Mouse (Mus musculus): ENCODE measurements at regions not wholly inside any gene's neighbourhood (a gene's known extent, or its start where the extent isn't known, plus 50 kb on each side); places are given as distances from the start of the nearest gene placed in this dataset.

GRCm38 (mm10) chr2:48457117-48457516 lies 356.8 kb upstream of the Acvr2a start:
- Histone ChIP-seq H3K4me2 (no peak overlapping the region), H3K4me3 (ENCODE audit: low read depth, low read length) (no peak overlapping the region), H3K9ac (no peak overlapping the region), H3K27me3 (ENCODE audit: insufficient read depth, low read length) (no peaks in the 10 kb centered on the region), H3K9me3 (ENCODE audit: low read depth, low read length) (no peaks in the 10 kb centered on the region), H3K27ac (ENCODE audit: low read depth) (no peak overlapping the region), H3K4me1 (ENCODE audit: insufficient read depth) (no peaks in the 10 kb centered on the region), H3K36me3 (ENCODE audit: insufficient read depth) (no peaks in the 10 kb centered on the region)
- ATAC-seq (ENCODE audit: insufficient read depth) (no peak; the same call in 1 of the 2 replicates), DNase-seq (no peak)
- TF ChIP-seq CTCF (IDR thresholded peaks at IDR 0.05; ENCODE audit: low read depth), result no peak
- 65% methylated on average over 4 of the region's 4 CpGs for WGBS

DNA sequence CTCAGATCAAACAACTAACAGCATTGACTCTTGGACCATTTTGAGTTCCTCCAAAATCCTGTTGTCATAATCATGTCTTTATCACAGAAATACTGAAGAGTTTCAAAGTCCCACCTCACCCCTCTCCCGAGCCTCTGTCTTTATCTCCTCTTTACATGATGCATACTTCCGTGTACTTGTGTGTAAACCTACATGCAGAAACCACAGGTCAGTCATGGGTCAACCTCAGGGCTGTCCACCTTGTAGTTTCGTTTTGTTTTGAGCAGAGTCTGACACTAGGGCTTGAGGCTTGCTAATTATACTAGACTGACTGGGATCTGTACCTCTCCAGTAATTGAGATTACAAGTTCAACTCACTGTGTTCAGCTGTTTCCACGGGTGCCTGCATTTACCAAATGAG lies 348.4 kb upstream of the Acvr2a start:
- TF ChIP-seq CTCF (IDR thresholded peaks at IDR 0.05; ENCODE audit: low read depth), result no peak
- WGBS, result 57% methylated on average over 4 of the region's 4 CpGs

GRCm38 (mm10) chr2:48468895-48469294 lies 345.0 kb upstream of the Acvr2a start:
- H3K27ac ChIP-seq (ENCODE audit: low read depth), result no peak overlapping the region
- ATAC-seq (ENCODE audit: insufficient read depth), result no peak
- no peak for DNase-seq
- H3K4me3 ChIP-seq (ENCODE audit: low read depth, low read length), result no peak overlapping the region
- no peak overlapping the region for H3K9ac ChIP-seq
- H3K9me3 ChIP-seq (ENCODE audit: low read depth, low read length), result no peaks in the 10 kb centered on the region
- WGBS, result 78% methylated on average over 4 of the region's 4 CpGs
- no peak for TF ChIP-seq CTCF (IDR thresholded peaks at IDR 0.05; ENCODE audit: low read depth)
- H3K4me2 ChIP-seq, result no peak overlapping the region
- no peaks in the 10 kb centered on the region for H3K36me3 ChIP-seq (ENCODE audit: insufficient read depth)
- no peaks in the 10 kb centered on the region for H3K4me1 ChIP-seq (ENCODE audit: insufficient read depth)
- no peaks in the 10 kb centered on the region for H3K27me3 ChIP-seq (ENCODE audit: insufficient read depth, low read length)

More for the DNA sequence above, 348.4 kb upstream of the Acvr2a start:
- no peaks in the 10 kb centered on the region for H3K27me3 ChIP-seq (ENCODE audit: insufficient read depth, low read length)
- no peaks in the 10 kb centered on the region for H3K36me3 ChIP-seq (ENCODE audit: insufficient read depth)
- H3K9ac ChIP-seq, result no peak overlapping the region
- no peaks in the 10 kb centered on the region for H3K4me1 ChIP-seq (ENCODE audit: insufficient read depth)
- H3K4me2 ChIP-seq, result no peak overlapping the region
- no peaks in the 10 kb centered on the region for H3K9me3 ChIP-seq (ENCODE audit: low read depth, low read length)
- H3K4me3 ChIP-seq (ENCODE audit: low read depth, low read length), result no peak overlapping the region
- ATAC-seq (ENCODE audit: insufficient read depth) (no peak), DNase-seq (no peak)
- no peak overlapping the region for H3K27ac ChIP-seq (ENCODE audit: low read depth)

DNA sequence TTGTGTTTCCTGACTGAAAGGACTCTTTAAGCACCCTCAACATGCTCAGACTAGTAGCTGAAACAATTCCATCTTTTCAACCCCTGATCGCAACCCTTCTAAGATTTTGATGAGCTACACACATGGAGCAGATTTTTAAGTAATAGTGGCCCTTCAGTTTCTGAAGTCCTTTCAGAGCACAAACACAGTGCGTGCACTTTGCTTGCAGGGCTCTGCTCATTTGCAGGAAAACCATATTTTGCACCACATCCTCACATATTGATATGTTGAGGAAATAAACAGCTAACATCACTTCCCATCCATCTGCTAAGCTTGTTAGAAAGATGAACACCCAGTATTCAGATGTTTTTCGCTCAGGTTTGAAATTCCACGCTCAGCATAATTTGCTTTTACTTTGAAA lies 344.6 kb upstream of the Acvr2a start:
- H3K4me1 ChIP-seq (ENCODE audit: insufficient read depth), result no peaks in the 10 kb centered on the region
- H3K9me3 ChIP-seq (ENCODE audit: low read depth, low read length), result no peaks in the 10 kb centered on the region
- H3K27ac ChIP-seq (ENCODE audit: low read depth), result no peak overlapping the region
- no peaks in the 10 kb centered on the region for H3K27me3 ChIP-seq (ENCODE audit: insufficient read depth, low read length)
- H3K9ac ChIP-seq, result no peak overlapping the region
- H3K36me3 ChIP-seq (ENCODE audit: insufficient read depth), result no peaks in the 10 kb centered on the region
- DNase-seq, result no peak
- 87% methylated on average over 4 of the region's 4 CpGs for WGBS
- no peak overlapping the region for H3K4me3 ChIP-seq (ENCODE audit: low read depth, low read length)
- no peak for ATAC-seq (ENCODE audit: insufficient read depth)
- no peak for TF ChIP-seq CTCF (IDR thresholded peaks at IDR 0.05; ENCODE audit: low read depth)
- no peak overlapping the region for H3K4me2 ChIP-seq

- Histone ChIP-seq H3K4me3 (ENCODE audit: low read depth, low read length) (no peak overlapping the region), H3K36me3 (ENCODE audit: insufficient read depth) (no peaks in the 10 kb centered on the region), H3K9me3 (ENCODE audit: low read depth, low read length) (no peaks in the 10 kb centered on the region), H3K9ac (no peak overlapping the region), H3K4me1 (ENCODE audit: insufficient read depth) (no peaks in the 10 kb centered on the region), H3K27ac (ENCODE audit: low read depth) (no peak overlapping the region), H3K27me3 (ENCODE audit: insufficient read depth, low read length) (no peaks in the 10 kb centered on the region), H3K4me2 (no peak overlapping the region)
- 43% methylated on average over 3 of the region's 3 CpGs for WGBS
- DNase-seq, result no peak
- no peak for TF ChIP-seq CTCF (IDR thresholded peaks at IDR 0.05; ENCODE audit: low read depth)
- no peak for ATAC-seq (ENCODE audit: insufficient read depth)
These were observed 340.8 kb upstream of the Acvr2a start for GRCm38 (mm10) chr2:48473102-48473501.

GRCm38 (mm10) chr2:48474642-48475041 lies 339.3 kb upstream of the Acvr2a start:
- WGBS, result 83% methylated on average over 4 of the region's 4 CpGs
- H3K4me2 ChIP-seq, result no peak overlapping the region
- H3K9me3 ChIP-seq (ENCODE audit: low read depth, low read length), result no peaks in the 10 kb centered on the region
- no peak overlapping the region for H3K9ac ChIP-seq
- H3K4me1 ChIP-seq (ENCODE audit: insufficient read depth), result no peaks in the 10 kb centered on the region
- H3K27ac ChIP-seq (ENCODE audit: low read depth), result no peak overlapping the region
- no peak for TF ChIP-seq CTCF (IDR thresholded peaks at IDR 0.05; ENCODE audit: low read depth)
- H3K4me3 ChIP-seq (ENCODE audit: low read depth, low read length), result no peak overlapping the region
- DNase-seq (peak; percentile 15), ATAC-seq (ENCODE audit: insufficient read depth) (no peak)
- no peaks in the 10 kb centered on the region for H3K27me3 ChIP-seq (ENCODE audit: insufficient read depth, low read length)
- no peaks in the 10 kb centered on the region for H3K36me3 ChIP-seq (ENCODE audit: insufficient read depth)

DNA sequence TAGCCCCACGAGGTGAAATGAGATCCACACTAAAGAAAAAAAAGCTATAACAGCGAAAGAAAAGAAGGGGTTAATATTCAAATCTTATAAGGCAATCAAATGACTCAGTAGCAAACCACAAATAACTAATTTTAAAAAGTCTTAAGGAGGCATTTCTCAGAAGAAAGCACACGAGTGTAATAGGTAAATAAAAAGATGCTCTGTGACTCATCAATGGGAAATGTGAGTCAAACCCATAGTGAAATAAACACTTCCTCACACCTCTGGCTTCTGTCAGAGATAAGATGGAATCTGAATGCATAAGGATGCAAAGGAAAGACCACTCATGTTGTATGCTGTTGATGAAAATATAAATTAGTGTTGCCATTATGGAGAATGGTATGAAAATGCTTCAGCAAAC lies 337.1 kb upstream of the Acvr2a start:
- no peak overlapping the region for H3K9ac ChIP-seq
- DNase-seq (no peak), ATAC-seq (ENCODE audit: insufficient read depth) (no peak)
- no peaks in the 10 kb centered on the region for H3K27me3 ChIP-seq (ENCODE audit: insufficient read depth, low read length)
- H3K36me3 ChIP-seq (ENCODE audit: insufficient read depth), result no peaks in the 10 kb centered on the region
- 46% methylated on average over 3 of the region's 3 CpGs for WGBS
- H3K4me3 ChIP-seq (ENCODE audit: low read depth, low read length), result no peak overlapping the region
- H3K4me1 ChIP-seq (ENCODE audit: insufficient read depth), result 0 out of 2 replicates have a peak, but pooled peaks cover 3% of the 10 kb centered on the region
- no peak overlapping the region for H3K27ac ChIP-seq (ENCODE audit: low read depth)
- no peak for TF ChIP-seq CTCF (IDR thresholded peaks at IDR 0.05; ENCODE audit: low read depth)
- H3K4me2 ChIP-seq, result no peak overlapping the region
- no peaks in the 10 kb centered on the region for H3K9me3 ChIP-seq (ENCODE audit: low read depth, low read length)

- no peak for TF ChIP-seq CTCF (IDR thresholded peaks at IDR 0.05; ENCODE audit: low read depth)
- H3K4me2 ChIP-seq, result no peak overlapping the region
- H3K4me3 ChIP-seq (ENCODE audit: low read depth, low read length), result no peak overlapping the region
- DNase-seq, result no peak
- no peak overlapping the region for H3K27ac ChIP-seq (ENCODE audit: low read depth)
- H3K36me3 ChIP-seq (ENCODE audit: insufficient read depth), result no peaks in the 10 kb centered on the region
- no peak for ATAC-seq (ENCODE audit: insufficient read depth)
- WGBS, result 81% methylated on average over 2 of the region's 2 CpGs
- H3K9ac ChIP-seq, result no peak overlapping the region
- H3K9me3 ChIP-seq (ENCODE audit: low read depth, low read length), result no peaks in the 10 kb centered on the region
- H3K4me1 ChIP-seq (ENCODE audit: insufficient read depth), result 0 out of 2 replicates have a peak, but pooled peaks cover 3% of the 10 kb centered on the region
- H3K27me3 ChIP-seq (ENCODE audit: insufficient read depth, low read length), result no peaks in the 10 kb centered on the region
These were observed 336.6 kb upstream of the Acvr2a start for GRCm38 (mm10) chr2:48477336-48477735.

Data from lung, embryonic 14.5 days (tissue).